Mouse (Mus musculus) effector memory CD4-positive, alpha-beta T cell, adult 7 months (primary cell): ENCODE measurements around the gene Chmp5. TPM values are rescaled to one million over a fixed set of nuclear protein-coding genes. Genes with fewer than 3 reads are reported as not detected.

ENCODE experiments used
- polyA plus RNA-seq: library from polyadenylated mRNA; unstranded; fragments of 100-300 nt; shearing (Covaris generic); gene quantifications from one replicate; pipeline ENCODE4 v1.2.1, GENCODE M21; 2017

Gene Chmp5
- 53.3 TPM for polyA plus RNA-seq

DNA sequence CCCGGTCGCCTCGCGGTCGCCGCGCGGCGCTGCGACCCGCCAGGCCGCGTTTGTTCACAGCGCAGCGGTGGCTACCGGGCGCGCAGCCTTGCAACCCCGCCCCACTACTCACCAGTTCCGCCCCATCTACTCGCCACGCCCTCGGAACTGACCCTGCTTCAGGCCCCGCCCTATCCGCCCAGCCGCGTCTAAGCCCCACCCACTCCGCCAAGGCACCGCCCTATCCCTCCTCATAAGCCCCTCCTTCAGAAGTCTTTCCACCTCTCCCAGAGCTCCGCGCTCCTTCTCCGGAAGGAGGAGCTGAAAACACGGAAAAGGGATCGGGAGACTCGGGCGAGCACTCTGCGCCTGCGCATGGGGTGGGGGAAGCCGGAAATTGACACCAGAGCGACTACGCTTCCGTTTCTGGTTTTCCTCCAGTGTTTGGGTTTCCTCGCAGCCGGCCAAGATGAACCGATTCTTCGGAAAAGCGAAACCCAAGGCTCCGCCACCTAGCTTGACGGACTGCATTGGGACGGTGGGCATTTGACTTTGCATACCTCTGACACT is at the start of gene Chmp5, which contains the start of gene Bag1:
TSS of gene Chmp5 (plus strand) at position 248 of the 549 bp plus-strand sequence.
TSS of gene Bag1 (minus strand) at position 135 of the 549 bp plus-strand sequence.

DNA sequence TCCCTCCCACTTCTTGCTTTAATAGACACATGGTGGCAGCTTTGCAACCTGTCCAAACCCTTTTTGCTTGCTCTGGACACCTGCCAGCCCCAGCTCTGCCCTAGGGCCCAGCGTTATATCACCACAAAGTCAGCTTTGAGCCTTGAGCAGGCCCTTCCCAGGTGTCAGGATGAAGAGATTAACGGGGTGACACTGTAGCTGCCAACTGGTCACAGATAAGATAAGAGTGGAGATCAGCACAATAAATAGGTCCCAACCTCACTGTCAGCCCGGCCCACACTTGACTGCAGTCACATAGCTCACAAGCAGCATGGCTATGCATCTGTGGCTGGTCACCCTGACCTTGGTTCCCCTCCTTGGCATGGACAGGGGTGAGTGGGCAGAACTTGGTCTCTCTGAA is 28.4 kb upstream of the Chmp5 start, which contains the start of gene Spink4:
TSS of gene Spink4 (plus strand) at position 268 of the 400 bp plus-strand sequence.

DNA sequence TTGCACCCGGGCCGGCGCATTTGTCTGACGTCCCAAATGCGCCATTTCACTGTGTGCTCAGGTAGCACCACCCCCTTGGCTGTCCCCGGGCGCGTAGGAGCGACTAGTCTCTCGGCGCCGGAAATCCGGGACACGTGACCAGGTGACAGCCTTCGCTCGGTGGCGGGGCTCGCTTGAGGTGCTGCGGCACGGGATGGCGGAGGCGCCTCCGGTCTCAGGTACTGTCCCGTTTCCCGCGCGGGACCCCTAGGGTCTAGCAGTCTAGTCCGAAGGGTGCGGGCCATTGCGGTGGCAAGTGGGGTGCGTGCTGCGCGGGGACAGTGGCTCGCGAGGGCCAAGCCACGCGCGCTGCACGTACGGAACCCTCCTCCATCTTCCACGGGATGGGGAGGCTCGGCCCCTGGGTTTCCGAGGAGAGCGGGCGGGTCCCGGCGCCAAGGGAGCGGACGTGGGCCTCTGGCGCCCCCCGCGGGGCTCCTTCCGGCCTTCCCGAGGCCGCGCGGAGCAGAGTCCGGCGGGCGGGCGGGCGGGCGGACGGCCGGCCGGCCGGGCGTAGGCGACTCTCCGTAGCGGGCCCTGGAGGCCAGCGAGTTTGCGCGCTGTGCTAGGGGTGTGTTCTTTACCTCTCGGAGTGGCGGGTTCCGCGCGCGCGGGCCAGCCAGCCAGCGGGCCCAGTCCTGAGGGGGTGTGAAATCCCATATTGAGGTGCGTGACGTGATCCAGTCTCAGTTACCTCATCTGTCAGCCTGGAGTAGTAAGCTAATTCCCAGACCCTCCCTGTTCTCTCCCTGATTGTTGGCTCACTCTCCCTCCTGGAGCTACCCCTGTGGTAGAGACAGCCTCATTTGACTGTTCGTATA is 22.9 kb downstream of the Chmp5 start, which contains the start of gene Nfx1:
TSS of gene Nfx1 (plus strand) at position 65 of the 860 bp plus-strand sequence.

Other genes with a start within 250 kb of the Chmp5 start
- gene Aptx, start 245.2 kb upstream of the Chmp5 start, polyA plus RNA-seq: 32.8 TPM
- gene Dnaja1, start 226.3 kb upstream of the Chmp5 start, polyA plus RNA-seq: 695 TPM
- gene Smu1, start 190.5 kb upstream of the Chmp5 start, polyA plus RNA-seq: 91.2 TPM
- 105 TPM for gene B4galt1, start 94.4 kb upstream of the Chmp5 start, polyA plus RNA-seq
- not detected for gene Spink4, start 28.4 kb upstream of the Chmp5 start, polyA plus RNA-seq
- 166 TPM for gene Bag1, start 113 bp upstream of the Chmp5 start, polyA plus RNA-seq
- 103 TPM for gene Nfx1, start 22.5 kb downstream of the Chmp5 start, polyA plus RNA-seq
- not detected for gene Aqp7, start 99.7 kb downstream of the Chmp5 start, polyA plus RNA-seq
- 12.1 TPM for gene Aqp3, start 149.8 kb downstream of the Chmp5 start, polyA plus RNA-seq
- gene Nol6, start 176.0 kb downstream of the Chmp5 start, polyA plus RNA-seq: 34.6 TPM
- 56.6 TPM for gene Ube2r2, start 187.3 kb downstream of the Chmp5 start, polyA plus RNA-seq